Mouse (Mus musculus) intestine, embryonic 16.5 days (tissue): ENCODE measurements at regions not wholly inside any gene's neighbourhood (a gene's known extent, or its start where the extent isn't known, plus 50 kb on each side); places are given as distances from the start of the nearest gene placed in this dataset.

ENCODE experiments used
- ATAC-seq: fragments of 200-750 bp; cut with Nextera tagmentation; 2 replicates; pipeline ENCODE4 v1.8.0; 2017; ENCODE audit warnings: moderate TSS enrichment, moderate library complexity
- H3K27ac ChIP-seq: fragments of 300-500 bp; sonication (generic); 2 replicates; pipeline ENCODE4 v1.5.1; 2014; ENCODE audit warnings: mild to moderate bottlenecking, low read length
- H3K27me3 ChIP-seq: fragments of 300-500 bp; sonication (generic); replicated peaks from 2 replicates; pipeline ENCODE4 v1.6.1; 2014; ENCODE audit warnings: low read length, control low read depth, mixed read lengths; ENCODE audit not compliant: control insufficient read depth, insufficient read depth
- H3K36me3 ChIP-seq: fragments of 300-500 bp; sonication (generic); 2 replicates; pipeline ENCODE4 v1.6.1; 2014; ENCODE audit warnings: low read length, control low read depth; ENCODE audit not compliant: control insufficient read depth, insufficient read depth
- H3K4me1 ChIP-seq: fragments of 300-500 bp; sonication (generic); 2 replicates; pipeline ENCODE4 v1.6.1; 2014; ENCODE audit warnings: low read length, control low read depth, mixed read lengths; ENCODE audit not compliant: control insufficient read depth, insufficient read depth
- H3K4me2 ChIP-seq: fragments of 300-500 bp; sonication (generic); 2 replicates; pipeline ENCODE4 v1.6.1; 2014; ENCODE audit warnings: low read depth, low read length, control low read depth
- H3K4me3 ChIP-seq: fragments of 300-500 bp; sonication (generic); 2 replicates; pipeline ENCODE4 v1.5.1; 2014; ENCODE audit warnings: mild to moderate bottlenecking, low read length
- H3K9ac ChIP-seq: fragments of 300-500 bp; sonication (generic); 2 replicates; pipeline ENCODE4 v1.6.1; 2014; ENCODE audit warnings: low read depth, low read length
- H3K9me3 ChIP-seq: fragments of 300-500 bp; sonication (generic); 2 replicates; pipeline ENCODE4 v1.6.1; 2016; ENCODE audit warnings: low read length, control low read depth; ENCODE audit not compliant: control insufficient read depth
- WGBS: fragments of 180-500 bp; shearing (Covaris S2); extraction: QIAGEN DNeasy Blood & Tissue Kit; methylation state at CpG from one replicate; pipeline ENCODE4 v1.1.7; 2014; 5-methylcytosine and 5-hydroxymethylcytosine counted together

DNA sequence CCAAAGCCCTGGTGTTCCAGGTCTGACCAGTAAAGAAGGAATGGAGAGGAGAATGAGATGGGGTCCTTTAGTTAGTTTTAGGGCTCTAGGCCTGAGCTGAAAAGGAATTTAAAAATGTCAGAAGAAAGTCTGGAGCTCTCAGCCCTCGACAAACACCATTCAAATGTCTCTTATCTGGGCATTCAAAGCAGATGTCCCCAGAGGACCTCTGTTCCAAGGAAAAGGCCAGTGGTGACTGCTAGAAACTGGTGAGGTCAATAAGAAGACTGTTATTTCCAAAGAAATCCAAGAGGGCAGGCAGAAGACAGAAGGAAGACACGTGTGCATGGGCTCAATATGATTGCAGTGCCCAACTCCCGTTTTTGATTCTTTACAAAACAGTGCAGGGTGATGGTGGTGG lies 244.9 kb downstream of the Plpp3 start:
- WGBS = 84% methylated on average over 3 of the region's 3 CpGs

DNA sequence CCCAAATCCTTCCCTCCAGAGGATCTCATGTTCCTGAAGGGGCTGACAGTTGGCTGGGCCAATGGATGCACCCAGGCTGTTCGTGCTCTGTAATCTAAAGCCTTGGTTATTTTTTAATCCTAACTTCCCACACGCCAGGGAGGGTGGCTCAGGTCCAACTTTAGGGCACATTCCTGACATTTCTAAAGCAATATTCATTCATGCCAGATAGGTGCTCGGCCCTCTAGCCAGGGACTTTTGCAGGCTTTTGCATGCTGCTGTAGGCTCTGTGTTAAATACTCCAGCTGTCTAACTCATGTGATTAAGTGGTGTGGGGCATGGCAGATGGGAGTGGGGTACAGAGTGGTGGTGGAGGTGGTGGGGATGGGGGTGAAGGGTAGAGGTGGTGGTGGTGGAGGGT lies 246.0 kb downstream of the Plpp3 start:
- 0 out of 2 replicates have a peak, but pooled peaks cover 3% of the 10 kb centered on the region for H3K4me1 ChIP-seq

More for the DNA sequence above, 244.9 kb downstream of the Plpp3 start:
- no peak overlapping the region for H3K4me3 ChIP-seq
- H3K9ac ChIP-seq = no peak overlapping the region
- H3K9me3 ChIP-seq = no peaks in the 10 kb centered on the region
- no peak overlapping the region for H3K4me2 ChIP-seq
- H3K27ac ChIP-seq = no peak overlapping the region
- no peaks in the 10 kb centered on the region for H3K27me3 ChIP-seq
- 0 out of 2 replicates have a peak, but pooled peaks cover 3% of the 10 kb centered on the region for H3K4me1 ChIP-seq
- H3K36me3 ChIP-seq = no peaks in the 10 kb centered on the region
- ATAC-seq = no peak

DNA sequence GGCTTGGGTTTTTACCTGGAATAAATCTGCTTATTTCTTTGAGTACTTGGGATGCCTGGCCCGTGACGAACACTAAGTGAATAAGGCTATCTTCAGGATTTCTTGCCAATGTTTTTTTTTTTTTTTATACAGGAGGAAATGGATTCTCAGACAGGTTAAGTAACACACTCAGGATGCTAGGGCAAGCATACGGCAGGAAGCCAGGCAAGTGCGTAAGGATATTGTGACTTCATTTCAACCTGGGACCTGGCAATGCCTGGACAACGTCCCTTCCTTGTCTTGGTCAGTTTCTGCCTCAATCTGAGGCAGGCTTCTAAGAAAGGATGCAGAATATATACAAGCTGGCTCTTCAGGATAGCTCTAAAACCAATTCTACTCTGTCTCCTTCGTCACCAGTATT lies 246.5 kb downstream of the Plpp3 start:
- Histone ChIP-seq H3K9me3 (no peaks in the 10 kb centered on the region), H3K27ac (no peak overlapping the region)
- ATAC-seq = no peak

More for the DNA sequence above, 246.0 kb downstream of the Plpp3 start:
- H3K9me3 ChIP-seq = no peaks in the 10 kb centered on the region
- no peaks in the 10 kb centered on the region for H3K36me3 ChIP-seq
- no peak overlapping the region for H3K27ac ChIP-seq
- no peak overlapping the region for H3K4me2 ChIP-seq
- H3K27me3 ChIP-seq = no peaks in the 10 kb centered on the region
- 30% methylated on average over 3 of the region's 3 CpGs for WGBS
- no peak overlapping the region for H3K4me3 ChIP-seq
- ATAC-seq = no peak
- no peak overlapping the region for H3K9ac ChIP-seq

GRCm38 (mm10) chr4:105405728-105406127 lies 248.6 kb downstream of the Plpp3 start:
- Histone ChIP-seq H3K4me2 (no peak overlapping the region), H3K9me3 (no peaks in the 10 kb centered on the region), H3K9ac (no peak overlapping the region), H3K27me3 (no peaks in the 10 kb centered on the region), H3K36me3 (no peaks in the 10 kb centered on the region), H3K4me1 (0 out of 2 replicates have a peak, but pooled peaks cover 3% of the 10 kb centered on the region), H3K4me3 (no peak overlapping the region), H3K27ac (no peak overlapping the region)
- 81% methylated on average over 5 of the region's 5 CpGs for WGBS
- ATAC-seq = no peak

More for the DNA sequence above, 246.5 kb downstream of the Plpp3 start:
- Histone ChIP-seq H3K9ac (no peak overlapping the region), H3K4me1 (0 out of 2 replicates have a peak, but pooled peaks cover 3% of the 10 kb centered on the region), H3K27me3 (no peaks in the 10 kb centered on the region), H3K4me2 (no peak overlapping the region), H3K36me3 (no peaks in the 10 kb centered on the region), H3K4me3 (no peak overlapping the region)
- WGBS = 72% methylated on average over 6 of the region's 6 CpGs

DNA sequence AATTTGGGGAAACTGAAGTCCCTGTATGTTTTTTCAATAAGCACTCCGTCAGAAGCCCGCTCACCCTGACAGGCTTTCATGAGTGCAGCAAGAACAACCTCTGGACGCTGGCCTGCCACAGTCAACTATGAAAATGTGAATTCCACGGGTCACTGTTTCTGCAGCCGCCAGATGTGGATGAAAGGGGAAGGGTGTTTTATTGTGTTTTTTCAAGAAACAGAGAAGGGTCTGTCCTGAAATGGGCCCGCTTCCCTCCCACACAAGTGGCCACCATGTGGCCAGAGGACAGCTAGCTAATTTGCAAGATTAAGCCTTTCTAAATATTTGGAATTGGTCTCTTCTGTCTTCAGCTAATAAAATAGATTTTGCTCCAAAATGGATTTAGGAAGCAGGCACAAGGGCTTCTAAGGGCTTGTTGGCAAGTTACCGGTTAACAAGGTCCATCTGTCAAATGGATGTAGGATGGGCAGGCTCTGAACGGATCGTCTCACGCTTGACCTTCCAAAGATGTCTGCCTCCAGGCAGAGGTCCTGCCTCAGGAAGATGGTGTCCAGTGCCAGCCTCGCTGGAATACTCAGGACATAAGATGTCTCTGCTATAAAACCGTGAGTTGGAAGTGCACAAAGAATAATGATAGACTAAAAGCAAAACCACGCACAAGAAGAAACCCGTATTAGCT lies 249.8 kb downstream of the Plpp3 start:
- no peaks in the 10 kb centered on the region for H3K9me3 ChIP-seq
- 0 out of 2 replicates have a peak, but pooled peaks cover 3% of the 10 kb centered on the region for H3K4me1 ChIP-seq
- ATAC-seq = no peak
- no peaks in the 10 kb centered on the region for H3K27me3 ChIP-seq
- H3K9ac ChIP-seq = no peak overlapping the region
- H3K36me3 ChIP-seq = no peaks in the 10 kb centered on the region
- H3K27ac ChIP-seq = no peak overlapping the region
- 52% methylated on average over 14 of the region's 14 CpGs for WGBS
- H3K4me2 ChIP-seq = no peak overlapping the region
- H3K4me3 ChIP-seq = no peak overlapping the region

GRCm38 (mm10) chr4:105408896-105409295 lies 251.7 kb downstream of the Plpp3 start:
- H3K4me2 ChIP-seq = no peak overlapping the region
- H3K4me1 ChIP-seq = 0 out of 2 replicates have a peak, but pooled peaks cover 3% of the 10 kb centered on the region
- no peaks in the 10 kb centered on the region for H3K36me3 ChIP-seq
- no peak for ATAC-seq
- H3K9me3 ChIP-seq = no peaks in the 10 kb centered on the region
- H3K4me3 ChIP-seq = no peak overlapping the region
- no peak overlapping the region for H3K27ac ChIP-seq
- no peak overlapping the region for H3K9ac ChIP-seq
- WGBS = 73% methylated on average over 9 of the region's 9 CpGs
- H3K27me3 ChIP-seq = no peaks in the 10 kb centered on the region

DNA sequence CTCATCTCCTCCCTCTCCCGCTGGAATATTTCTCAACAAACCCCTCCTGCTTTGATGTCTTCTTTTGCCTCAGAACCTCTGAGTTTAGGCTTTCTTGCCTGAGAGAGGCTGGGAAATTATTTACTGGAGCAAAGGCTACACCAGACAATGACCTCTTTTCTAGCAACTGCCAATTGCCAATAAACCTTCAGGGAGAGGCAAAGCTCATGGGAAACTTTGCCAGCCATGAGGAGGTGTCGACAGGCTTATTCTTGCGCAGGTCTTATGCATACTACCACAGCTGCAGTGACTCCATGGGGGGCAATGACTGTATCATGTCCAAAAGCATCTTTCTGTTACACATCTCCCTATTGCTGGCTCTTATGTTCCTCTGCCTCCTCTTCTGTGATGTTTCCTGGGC lies 260.0 kb downstream of the Plpp3 start:
- no peak for ATAC-seq
- Histone ChIP-seq H3K9ac (no peak overlapping the region), H3K27ac (no peak overlapping the region), H3K9me3 (no peaks in the 10 kb centered on the region), H3K4me3 (no peak overlapping the region), H3K4me1 (no peaks in the 10 kb centered on the region), H3K4me2 (no peak overlapping the region), H3K27me3 (no peaks in the 10 kb centered on the region), H3K36me3 (no peaks in the 10 kb centered on the region)
- WGBS = 93% methylated on average over 3 of the region's 3 CpGs

DNA sequence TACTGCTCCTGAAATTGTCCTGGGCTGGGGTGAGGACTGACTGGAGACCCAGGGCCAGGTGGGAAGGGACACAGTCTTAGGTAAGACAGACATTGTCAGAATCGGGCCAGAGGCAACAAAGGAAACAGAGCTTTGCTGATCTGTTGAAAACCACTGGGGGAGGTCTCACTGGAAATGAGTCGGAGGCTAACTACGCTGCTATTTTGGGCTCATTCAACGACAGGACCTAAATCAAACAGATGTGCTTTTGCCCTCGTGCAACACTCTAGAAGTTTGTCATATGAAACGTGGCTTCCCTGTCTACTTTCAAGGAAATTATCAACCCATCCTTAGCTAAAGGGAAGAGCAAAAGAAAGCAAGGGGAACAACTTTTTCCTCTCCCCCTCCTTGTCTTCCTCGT lies 265.3 kb downstream of the Plpp3 start:
- Histone ChIP-seq H3K36me3 (no peaks in the 10 kb centered on the region), H3K27ac (no peak overlapping the region), H3K4me1 (no peaks in the 10 kb centered on the region), H3K9ac (no peak overlapping the region), H3K4me2 (no peak overlapping the region), H3K9me3 (no peaks in the 10 kb centered on the region), H3K27me3 (no peaks in the 10 kb centered on the region), H3K4me3 (no peak overlapping the region)
- no peak for ATAC-seq
- WGBS = 41% methylated on average over 7 of the region's 7 CpGs

- Histone ChIP-seq H3K27me3 (no peaks in the 10 kb centered on the region), H3K4me3 (no peak overlapping the region), H3K36me3 (no peaks in the 10 kb centered on the region), H3K27ac (no peak overlapping the region), H3K4me1 (no peaks in the 10 kb centered on the region), H3K4me2 (no peak overlapping the region), H3K9ac (no peak overlapping the region), H3K9me3 (no peaks in the 10 kb centered on the region)
- no peak for ATAC-seq
- WGBS = 74% methylated on average over 3 of the region's 3 CpGs
Measured at GRCm38 (mm10) chr4:105423727-105424201, 266.6 kb downstream of the Plpp3 start.

DNA sequence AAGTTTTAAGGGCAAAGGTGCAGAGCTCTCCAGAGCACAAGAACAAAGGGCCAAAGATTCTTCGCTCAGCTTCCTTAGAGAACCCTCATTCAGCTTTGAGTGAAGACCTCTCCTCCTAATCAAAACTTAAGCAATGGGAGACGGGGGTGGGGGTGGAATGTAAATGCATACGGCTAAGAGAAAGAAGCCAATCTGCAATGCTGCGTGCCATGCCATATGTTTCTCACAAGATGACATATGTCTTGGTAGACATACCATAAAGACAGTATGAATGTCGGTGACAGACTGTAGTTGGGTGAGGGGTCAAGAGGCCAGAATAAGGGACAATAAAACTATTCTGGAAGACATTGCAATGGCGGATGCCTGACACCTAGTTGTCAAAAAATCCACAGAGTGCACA lies 267.9 kb downstream of the Plpp3 start:
- WGBS = 75% methylated on average over 6 of the region's 6 CpGs
- ATAC-seq = no peak
- Histone ChIP-seq H3K36me3 (no peaks in the 10 kb centered on the region), H3K4me3 (no peak overlapping the region), H3K27me3 (no peaks in the 10 kb centered on the region), H3K9me3 (no peaks in the 10 kb centered on the region), H3K9ac (no peak overlapping the region), H3K4me1 (no peaks in the 10 kb centered on the region), H3K27ac (no peak overlapping the region), H3K4me2 (no peak overlapping the region)
